Mouse (Mus musculus) midbrain, postnatal 0 days (tissue): ENCODE measurements around the gene Lat2. TPM values are rescaled to one million over a fixed set of nuclear protein-coding genes. Genes with fewer than 3 reads are reported as not detected.

Experiments used
- ATAC-seq: fragments of 200-750 bp; cut with Nextera tagmentation; 2 replicates; pipeline ENCODE4 v1.8.0; 2017; ENCODE audit warnings: moderate number of reproducible peaks, mild to moderate bottlenecking, moderate TSS enrichment, moderate library complexity; ENCODE audit not compliant: low FRiP score
- DNase-seq: peaks from one replicate; pipeline ENCODE4 v3.0.0-alpha.2; 2015; ENCODE audit warnings: low spot score
- H3K27ac ChIP-seq: fragments of 300-500 bp; sonication (generic); 2 replicates; pipeline ENCODE4 v1.5.1; 2014; ENCODE audit warnings: low read depth, mild to moderate bottlenecking, low read length, mixed read lengths
- H3K27me3 ChIP-seq: fragments of 300-500 bp; sonication (generic); 2 replicates; pipeline ENCODE4 v1.6.1; 2014; ENCODE audit warnings: low read length, control low read depth, mixed read lengths; ENCODE audit not compliant: insufficient read depth
- H3K36me3 ChIP-seq: fragments of 300-500 bp; sonication (generic); 2 replicates; pipeline ENCODE4 v1.6.1; 2014; ENCODE audit warnings: low read length, control low read depth, mixed read lengths; ENCODE audit not compliant: insufficient read depth
- H3K4me1 ChIP-seq: fragments of 300-500 bp; sonication (generic); 2 replicates; pipeline ENCODE4 v1.6.1; 2014; ENCODE audit warnings: mild to moderate bottlenecking, control low read depth, antibody characterized with exemption, low read length, mixed read lengths; ENCODE audit not compliant: insufficient read depth
- H3K4me2 ChIP-seq: fragments of 300-500 bp; sonication (generic); 2 replicates; pipeline ENCODE4 v1.6.1; 2014; ENCODE audit warnings: low read depth, mild to moderate bottlenecking, low read length, mixed read lengths; ENCODE audit not compliant: poor library complexity, severe bottlenecking
- H3K4me3 ChIP-seq: fragments of 300-500 bp; sonication (generic); 2 replicates; pipeline ENCODE4 v1.5.1; 2014; ENCODE audit warnings: low read depth, mild to moderate bottlenecking, low read length, moderate library complexity
- H3K9ac ChIP-seq: fragments of 300-500 bp; sonication (generic); replicated peaks from 2 replicates; pipeline ENCODE4 v1.6.1; 2014; ENCODE audit warnings: mild to moderate bottlenecking, low read length, moderate library complexity, mixed read lengths; ENCODE audit not compliant: poor library complexity, severe bottlenecking
- H3K9me3 ChIP-seq: fragments of 300-500 bp; sonication (generic); 2 replicates; pipeline ENCODE4 v1.6.1; 2016; ENCODE audit warnings: low read length, control low read depth
- CTCF ChIP-seq: IDR thresholded peaks from 2 replicates; pipeline ENCODE4 v1.5.1; 2016; ENCODE audit warnings: antibody characterized with exemption, mild to moderate bottlenecking
- WGBS: fragments of 180-500 bp; shearing (Covaris S2); extraction: QIAGEN DNeasy Blood & Tissue Kit; methylation state at CpG from one replicate; pipeline ENCODE4 v1.1.7; 2014; 5-methylcytosine and 5-hydroxymethylcytosine counted together
- polyA plus RNA-seq: library from polyadenylated mRNA; unstranded; fragments of >200 nt; fragmentation: Nextera tagmentation; extraction: Ambion mirVana; gene quantifications from 2 replicates; pipeline ENCODE4 v1.2.1, GENCODE M21; 2015
- total RNA-seq: library from RNA; depleted of rRNA; stranded (reverse); fragments of >200 nt; gene quantifications from 2 replicates; pipeline ENCODE4 v1.2.3, GENCODE M21; 2014

The Lat2 gene
- total and polyA plus RNA-seq, 2 experiments from 2014 or later: 0.44 to 2.2 TPM

DNA sequence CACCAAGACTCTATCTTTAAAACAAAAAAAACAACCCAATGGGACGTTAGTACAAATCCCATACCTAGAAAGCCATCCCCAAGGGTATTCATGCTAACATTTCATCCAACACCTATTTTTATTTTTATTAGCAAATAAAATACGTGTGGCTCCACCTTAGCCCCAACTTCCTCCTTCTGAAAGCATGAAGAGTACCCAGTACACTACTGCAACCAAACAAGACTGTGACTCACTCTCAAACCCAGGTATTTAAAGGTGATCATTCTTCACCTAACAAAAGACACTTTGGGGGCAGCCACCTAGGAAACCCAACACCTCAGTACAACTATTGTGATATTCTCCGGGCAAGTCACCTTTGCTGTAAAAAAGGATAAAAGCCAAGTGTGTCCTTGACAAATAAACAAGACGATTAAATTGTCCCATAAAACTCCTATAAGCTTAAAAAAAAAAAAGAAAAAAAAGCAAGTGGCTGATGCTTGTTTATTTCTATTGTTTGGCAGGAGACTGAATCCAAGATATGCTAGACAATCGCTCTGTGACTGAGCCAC is 23.1 kb upstream of the Lat2 start:
- Histone ChIP-seq H3K9me3 (no peaks in the 10 kb centered on the region), H3K36me3 (peaks cover 5% of the 10 kb centered on the region; the same call in 1 of the 2 replicates), H3K9ac (peak overlapping the region; percentile 98), H3K27ac (peak overlapping the region; percentile 97; the same call in 1 of the 2 replicates), H3K4me2 (peak overlapping the region; percentile 59), H3K4me1 (peaks cover 6% of the 10 kb centered on the region; the same call in 1 of the 2 replicates), H3K4me3 (peak overlapping the region; percentile 99), H3K27me3 (no peaks in the 10 kb centered on the region)
- DNase-seq (no peak), ATAC-seq (no peak)
- TF ChIP-seq CTCF: no peak
- 35% methylated on average over 5 of the region's 5 CpGs for WGBS

DNA sequence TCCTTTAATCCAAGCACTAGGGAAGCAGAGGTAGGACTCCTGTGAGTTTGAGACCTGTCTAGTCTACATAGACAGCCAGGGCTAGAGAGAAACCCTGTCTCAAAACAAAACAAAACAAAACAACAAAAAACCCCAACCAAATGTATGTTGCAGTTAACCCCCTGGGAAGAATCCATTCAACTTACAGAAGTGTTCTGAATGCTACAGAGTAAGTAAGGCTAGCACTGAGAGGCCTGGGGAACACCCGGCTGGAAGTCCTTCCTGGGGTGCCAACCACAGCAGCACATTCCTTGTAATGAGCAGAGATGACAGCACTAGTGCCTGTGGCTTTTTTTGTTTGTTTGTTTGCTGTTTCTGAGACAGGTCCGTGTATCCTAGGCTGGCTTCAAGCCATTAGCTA is 18.0 kb upstream of the Lat2 start:
- Histone ChIP-seq H3K27ac (no peak overlapping the region), H3K4me3 (no peak overlapping the region), H3K27me3 (no peaks in the 10 kb centered on the region), H3K9me3 (no peaks in the 10 kb centered on the region), H3K36me3 (peaks cover 9% of the 10 kb centered on the region; the same call in 1 of the 2 replicates), H3K4me2 (no peak overlapping the region), H3K9ac (no peak overlapping the region), H3K4me1 (peaks cover 6% of the 10 kb centered on the region; the same call in 1 of the 2 replicates)
- WGBS: 48% methylated on average over 2 of the region's 2 CpGs
- DNase-seq: no peak
- no peak for ATAC-seq
- no peak for TF ChIP-seq CTCF

- Histone ChIP-seq H3K4me2 (no peak overlapping the region), H3K4me3 (no peak overlapping the region), H3K27me3 (no peaks in the 10 kb centered on the region), H3K27ac (no peak overlapping the region), H3K9ac (no peak overlapping the region), H3K4me1 (no peaks in the 10 kb centered on the region), H3K36me3 (peaks cover 28% of the 10 kb centered on the region), H3K9me3 (no peaks in the 10 kb centered on the region)
- ATAC-seq (no peak), DNase-seq (no peak)
- no peak for TF ChIP-seq CTCF
Measured at GRCm38 (mm10) chr5:134630835-134631234, 16.0 kb upstream of the Lat2 start.

DNA sequence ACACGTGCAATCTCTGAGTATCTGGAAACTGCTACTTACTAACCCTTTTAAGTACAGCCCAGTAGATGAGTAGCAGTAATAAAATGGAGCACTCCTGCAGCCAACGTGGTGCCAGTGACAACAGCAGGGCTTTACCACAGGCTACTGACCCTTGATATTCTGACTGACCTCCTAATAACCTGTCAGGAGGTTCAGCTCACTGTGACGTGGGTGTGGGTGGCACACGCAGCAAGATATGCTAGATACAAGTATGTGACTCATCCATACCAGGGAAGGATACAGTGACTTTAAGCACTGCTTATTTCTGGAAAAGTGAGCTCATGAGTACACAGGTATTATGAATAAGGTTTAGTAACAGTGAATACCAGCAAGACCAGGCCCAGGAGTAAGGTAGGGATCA is 14.7 kb upstream of the Lat2 start:
- H3K4me2 ChIP-seq: no peak overlapping the region
- peaks cover 35% of the 10 kb centered on the region for H3K36me3 ChIP-seq
- 87% methylated on average over 4 of the region's 4 CpGs for WGBS
- no peak overlapping the region for H3K9ac ChIP-seq
- DNase-seq (no peak), ATAC-seq (no peak)
- no peak for TF ChIP-seq CTCF
- no peaks in the 10 kb centered on the region for H3K9me3 ChIP-seq
- no peaks in the 10 kb centered on the region for H3K27me3 ChIP-seq
- no peaks in the 10 kb centered on the region for H3K4me1 ChIP-seq
- H3K27ac ChIP-seq: no peak overlapping the region
- H3K4me3 ChIP-seq: no peak overlapping the region

GRCm38 (mm10) chr5:134622069-134622468 is 7.2 kb upstream of the Lat2 start:
- Histone ChIP-seq H3K9ac (no peak overlapping the region), H3K9me3 (no peaks in the 10 kb centered on the region), H3K4me2 (no peak overlapping the region), H3K36me3 (peaks cover 89% of the 10 kb centered on the region), H3K27ac (no peak overlapping the region), H3K4me3 (no peak overlapping the region), H3K27me3 (no peaks in the 10 kb centered on the region), H3K4me1 (no peaks in the 10 kb centered on the region)
- DNase-seq: peak; percentile 79
- TF ChIP-seq CTCF: no peak
- 62% methylated on average over 2 of the region's 2 CpGs for WGBS
- no peak for ATAC-seq

GRCm38 (mm10) chr5:134621099-134621640 is 6.3 kb upstream of the Lat2 start:
- no peak overlapping the region for H3K27ac ChIP-seq
- no peaks in the 10 kb centered on the region for H3K9me3 ChIP-seq
- H3K4me3 ChIP-seq: no peak overlapping the region
- H3K4me2 ChIP-seq: no peak overlapping the region
- TF ChIP-seq CTCF: no peak
- H3K4me1 ChIP-seq: no peaks in the 10 kb centered on the region
- no peak overlapping the region for H3K9ac ChIP-seq
- WGBS: 93% methylated on average over 16 of the region's 16 CpGs
- no peak for DNase-seq
- H3K27me3 ChIP-seq: no peaks in the 10 kb centered on the region
- no peak for ATAC-seq
- peaks cover 81% of the 10 kb centered on the region for H3K36me3 ChIP-seq
